Mouse (Mus musculus) erythroblast, embryonic 14.5 days (primary cell): ENCODE results near the gene A630001G21Rik.

Experiments used
- GATA1 ChIP-seq: IDR thresholded peaks from 2 replicates; pipeline ENCODE4 v1.6.1; 2012; ENCODE audit warnings: low read length, inconsistent platforms, mixed read lengths
- TAL1 ChIP-seq: IDR thresholded peaks from 3 replicates; pipeline ENCODE4 v1.6.1; 2012; ENCODE audit warnings: low read length, inconsistent platforms, mixed read lengths

- no peak for TF ChIP-seq TAL1
- no peak for TF ChIP-seq GATA1
Observed at GRCm38 (mm10) chr1:85767754-85768153, 10.7 kb downstream of the A630001G21Rik start.
